Mouse (Mus musculus): ENCODE data around the gene Mrps2. TPM values are rescaled to one million over a fixed set of nuclear protein-coding genes. Genes with fewer than 3 reads are reported as not detected.

Mrps2 gene
- polyA plus RNA-seq, 1 experiment from 2014 or later = 54.1 TPM

DNA sequence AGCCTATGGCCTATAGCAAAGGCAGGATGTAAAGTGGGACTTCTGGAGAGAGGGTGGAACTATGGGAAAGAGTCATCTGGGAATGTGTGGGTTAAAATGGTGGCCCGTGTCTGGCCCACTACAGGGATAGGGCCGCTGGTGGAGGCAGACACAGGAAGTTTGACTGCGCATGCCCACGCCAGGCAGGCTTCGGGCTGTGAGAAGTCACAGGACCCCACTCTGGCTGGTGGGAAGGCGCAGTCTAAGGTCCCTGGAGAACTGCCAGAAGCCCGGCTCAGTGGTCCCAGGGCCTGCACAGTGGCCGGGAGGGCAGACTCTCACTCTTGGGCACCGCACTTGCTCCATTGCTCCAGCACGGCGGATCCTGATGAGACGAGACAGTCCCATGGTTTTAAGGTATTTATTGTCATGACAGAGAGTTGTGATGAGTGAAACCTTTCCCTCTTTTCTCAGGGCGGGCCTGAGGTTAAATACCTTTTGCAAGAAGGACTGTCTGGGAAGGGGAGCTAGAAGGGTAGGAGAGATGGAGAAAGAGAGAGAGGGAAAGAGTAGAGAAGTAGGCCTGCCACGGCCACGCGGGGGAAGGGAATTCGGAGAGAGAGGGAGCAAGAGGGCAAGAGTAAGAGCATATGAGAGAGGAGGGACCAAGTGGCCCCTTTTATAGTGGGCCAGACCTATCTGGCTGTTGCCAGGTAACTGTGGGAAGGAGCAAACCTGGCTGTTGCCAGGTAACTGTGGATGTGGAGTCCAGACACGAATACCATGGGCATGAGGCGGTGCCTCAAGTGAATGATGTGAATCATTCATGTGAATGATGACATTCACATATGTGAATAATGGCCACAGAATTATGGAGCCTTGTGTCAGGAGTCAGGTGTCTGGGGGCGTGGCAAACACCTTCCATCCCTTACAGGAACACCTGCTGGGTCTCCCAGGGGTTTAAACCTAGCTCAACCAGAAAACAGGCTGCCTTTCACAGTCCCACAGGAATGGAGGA, 11.6 kb downstream of the Mrps2 start:
- Histone ChIP-seq H3K4me2 (ENCODE audit: low read length) (no peak overlapping the region), H3K9me3 (replicated peaks; ENCODE audit: low read length) (no peaks in the 10 kb centered on the region), H3K27me3 (ENCODE audit: insufficient read depth, low read length) (no peaks in the 10 kb centered on the region), H3K27ac (no peak overlapping the region), H3K4me1 (replicated peaks; ENCODE audit: insufficient read depth, low read length) (no peaks in the 10 kb centered on the region), H3K4me3 (replicated peaks; ENCODE audit: low read depth, low read length) (no peak overlapping the region), H3K9ac (ENCODE audit: low read depth, low read length) (no peak overlapping the region), H3K36me3 (ENCODE audit: insufficient read depth, low read length) (no peaks in the 10 kb centered on the region)
- 70% methylated on average over 20 of the region's 20 CpGs for WGBS
- ATAC-seq (replicated peaks; ENCODE audit: low FRiP score, low read depth) = no peak
- no peak for TF ChIP-seq CTCF (IDR thresholded peaks at IDR 0.05; ENCODE audit: low read depth)
- no peak for DNase-seq (ENCODE audit: low spot score)

DNA sequence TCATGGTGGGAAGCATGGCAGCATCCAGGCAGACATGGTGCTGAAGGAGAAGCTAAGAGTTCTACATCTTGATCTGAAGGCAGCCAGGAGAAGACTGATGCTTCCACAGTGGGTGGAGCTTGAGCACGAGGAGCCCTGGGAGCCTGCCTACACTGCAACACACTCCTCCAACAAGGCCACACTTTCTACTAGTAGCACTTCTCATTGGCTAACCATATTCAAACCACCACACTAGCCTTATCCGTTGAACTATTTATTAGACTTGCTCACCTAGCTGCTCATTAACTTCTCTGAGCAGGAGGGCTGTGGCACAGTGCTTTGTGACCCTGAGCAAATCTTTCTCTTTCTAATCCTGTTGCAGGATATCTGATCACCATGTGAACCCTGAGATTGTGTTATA, 16.0 kb downstream of the Mrps2 start:
- no peak overlapping the region for H3K4me2 ChIP-seq (ENCODE audit: low read length)
- ATAC-seq (replicated peaks; ENCODE audit: low FRiP score, low read depth) = peak; percentile 59; the same call in 1 of the 2 replicates
- H3K4me3 ChIP-seq (replicated peaks; ENCODE audit: low read depth, low read length) = no peak overlapping the region
- H3K9me3 ChIP-seq (replicated peaks; ENCODE audit: low read length) = no peaks in the 10 kb centered on the region
- no peaks in the 10 kb centered on the region for H3K27me3 ChIP-seq (ENCODE audit: insufficient read depth, low read length)
- no peaks in the 10 kb centered on the region for H3K36me3 ChIP-seq (ENCODE audit: insufficient read depth, low read length)
- H3K27ac ChIP-seq = no peak overlapping the region
- no peak for DNase-seq (ENCODE audit: low spot score)
- H3K9ac ChIP-seq (ENCODE audit: low read depth, low read length) = no peak overlapping the region
- WGBS = 51% methylated on average over 2 of the region's 2 CpGs
- H3K4me1 ChIP-seq (replicated peaks; ENCODE audit: insufficient read depth, low read length) = no peaks in the 10 kb centered on the region
- no peak for TF ChIP-seq CTCF (IDR thresholded peaks at IDR 0.05; ENCODE audit: low read depth)

DNA sequence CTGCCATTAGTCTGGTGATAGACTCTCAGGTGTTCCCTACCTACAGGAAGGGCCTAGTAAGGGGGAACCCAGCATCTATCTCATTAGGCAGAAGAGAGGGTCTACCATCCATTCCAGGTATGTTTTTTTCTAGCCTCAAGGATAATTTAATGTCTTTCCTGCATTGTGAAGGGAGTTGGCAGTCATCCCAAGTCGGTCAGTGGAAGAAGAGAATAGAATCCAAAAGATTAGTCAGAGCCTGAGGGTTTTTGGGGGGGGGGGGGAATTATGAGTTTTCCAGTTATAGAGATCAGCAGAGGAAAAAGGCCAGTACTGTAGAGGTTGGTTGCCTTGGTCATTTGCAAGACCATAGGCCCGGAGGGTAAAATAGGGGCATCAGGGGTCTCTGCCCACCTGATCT, 26.7 kb downstream of the Mrps2 start:
- Histone ChIP-seq H3K27ac (no peak overlapping the region), H3K4me2 (ENCODE audit: low read length) (no peak overlapping the region), H3K4me3 (replicated peaks; ENCODE audit: low read depth, low read length) (no peak overlapping the region), H3K4me1 (replicated peaks; ENCODE audit: insufficient read depth, low read length) (no peaks in the 10 kb centered on the region), H3K27me3 (ENCODE audit: insufficient read depth, low read length) (no peaks in the 10 kb centered on the region), H3K9ac (ENCODE audit: low read depth, low read length) (no peak overlapping the region), H3K36me3 (ENCODE audit: insufficient read depth, low read length) (no peaks in the 10 kb centered on the region), H3K9me3 (replicated peaks; ENCODE audit: low read length) (no peaks in the 10 kb centered on the region)
- ATAC-seq (replicated peaks; ENCODE audit: low FRiP score, low read depth) = no peak
- 65% methylated on average over 2 of the region's 2 CpGs for WGBS
- no peak for DNase-seq (ENCODE audit: low spot score)
- TF ChIP-seq CTCF (IDR thresholded peaks at IDR 0.05; ENCODE audit: low read depth) = no peak

DNA sequence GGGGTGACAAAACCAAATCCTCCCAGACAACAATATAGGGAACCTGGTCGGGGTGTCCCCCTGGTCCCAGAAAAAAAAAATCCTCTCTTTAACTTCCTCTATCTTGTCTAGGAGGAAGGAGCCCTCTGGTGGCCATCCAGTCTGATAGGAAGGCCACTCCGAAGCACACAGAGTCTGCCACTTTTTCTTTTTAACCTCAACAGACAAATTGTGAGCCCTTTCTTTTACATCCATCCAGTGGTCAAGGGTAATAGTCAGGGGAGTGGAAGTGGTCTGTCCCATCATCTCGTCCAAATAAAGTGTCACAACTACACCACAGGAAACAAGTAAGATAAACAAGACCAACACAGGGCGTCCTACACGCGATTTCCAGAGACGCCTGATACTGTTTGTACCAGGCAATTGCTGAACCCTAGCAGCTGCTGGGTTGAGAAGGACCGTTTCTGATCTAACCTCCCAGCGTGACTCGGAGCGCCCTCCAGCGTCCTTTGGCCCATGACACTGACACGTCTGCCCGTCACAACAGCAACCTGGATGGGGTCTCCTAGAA, 27.4 kb downstream of the Mrps2 start:
- no peaks in the 10 kb centered on the region for H3K36me3 ChIP-seq (ENCODE audit: insufficient read depth, low read length)
- DNase-seq (ENCODE audit: low spot score) = peak; percentile 73
- TF ChIP-seq CTCF (IDR thresholded peaks at IDR 0.05; ENCODE audit: low read depth) = peak; percentile 55
- ATAC-seq (replicated peaks; ENCODE audit: low FRiP score, low read depth) = no peak
- no peaks in the 10 kb centered on the region for H3K9me3 ChIP-seq (replicated peaks; ENCODE audit: low read length)
- 49% methylated on average over 14 of the region's 14 CpGs for WGBS
- H3K4me3 ChIP-seq (replicated peaks; ENCODE audit: low read depth, low read length) = no peak overlapping the region; the same call in 1 of the 2 replicates
- H3K4me1 ChIP-seq (replicated peaks; ENCODE audit: insufficient read depth, low read length) = no peaks in the 10 kb centered on the region
- no peak overlapping the region for H3K9ac ChIP-seq (ENCODE audit: low read depth, low read length)
- 0 out of 2 replicates have a peak overlapping the region, but pooled peaks have one; percentile 74 for H3K27ac ChIP-seq
- peak overlapping the region; percentile 32 for H3K4me2 ChIP-seq (ENCODE audit: low read length)
- H3K27me3 ChIP-seq (ENCODE audit: insufficient read depth, low read length) = no peaks in the 10 kb centered on the region

DNA sequence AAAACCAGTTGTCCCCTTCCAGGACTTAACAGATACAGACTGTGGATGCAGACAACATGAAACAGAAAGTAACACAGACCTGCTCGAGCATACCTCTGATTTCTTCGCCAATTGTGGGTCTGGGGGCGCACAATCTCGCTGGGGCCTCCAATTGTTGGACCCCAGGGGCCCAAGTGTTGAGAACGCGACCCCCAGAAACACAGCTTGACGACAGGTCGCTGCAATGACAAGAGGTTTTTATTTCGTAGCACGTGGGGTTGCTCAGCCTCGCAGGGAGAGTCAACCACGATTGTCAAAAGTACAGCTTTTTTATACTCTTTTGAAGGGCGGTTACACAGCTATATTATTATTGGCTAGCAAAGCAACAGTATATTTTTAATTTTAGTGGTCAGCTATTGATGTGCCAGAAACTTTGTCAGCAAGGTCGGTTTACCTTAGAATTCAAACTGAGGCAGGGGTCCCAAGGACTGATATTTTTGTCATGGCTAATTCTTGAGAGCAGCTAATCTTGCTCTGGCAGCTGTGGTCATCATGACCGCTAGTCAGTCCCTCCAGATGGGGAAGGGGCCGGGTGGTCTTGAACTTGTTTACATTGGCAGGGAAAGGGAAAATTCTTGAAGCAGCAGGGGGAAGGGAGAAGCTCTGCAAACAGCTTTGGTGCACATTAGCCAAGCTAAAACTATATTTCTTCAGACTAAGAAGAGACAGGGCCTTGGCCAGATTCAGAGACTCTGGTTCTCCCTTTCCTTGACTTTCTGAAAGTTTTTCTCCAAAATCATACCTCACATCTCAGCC, 28.1 kb downstream of the Mrps2 start:
- Histone ChIP-seq H3K27me3 (ENCODE audit: insufficient read depth, low read length) (no peaks in the 10 kb centered on the region), H3K4me3 (replicated peaks; ENCODE audit: low read depth, low read length) (no peak overlapping the region; the same call in 1 of the 2 replicates), H3K27ac (peak overlapping the region; percentile 74), H3K36me3 (ENCODE audit: insufficient read depth, low read length) (no peaks in the 10 kb centered on the region), H3K9ac (ENCODE audit: low read depth, low read length) (no peak overlapping the region), H3K9me3 (replicated peaks; ENCODE audit: low read length) (no peaks in the 10 kb centered on the region), H3K4me1 (replicated peaks; ENCODE audit: insufficient read depth, low read length) (no peaks in the 10 kb centered on the region), H3K4me2 (ENCODE audit: low read length) (peak overlapping the region; percentile 32)
- ATAC-seq (replicated peaks; ENCODE audit: low FRiP score, low read depth) = 0 out of 2 replicates have a peak, but pooled peaks have one; percentile 29
- DNase-seq (ENCODE audit: low spot score) = peak; percentile 84
- TF ChIP-seq CTCF (IDR thresholded peaks at IDR 0.05; ENCODE audit: low read depth) = no peak; the same call in 1 of the 2 replicates
- 66% methylated on average over 16 of the region's 16 CpGs for WGBS

DNA sequence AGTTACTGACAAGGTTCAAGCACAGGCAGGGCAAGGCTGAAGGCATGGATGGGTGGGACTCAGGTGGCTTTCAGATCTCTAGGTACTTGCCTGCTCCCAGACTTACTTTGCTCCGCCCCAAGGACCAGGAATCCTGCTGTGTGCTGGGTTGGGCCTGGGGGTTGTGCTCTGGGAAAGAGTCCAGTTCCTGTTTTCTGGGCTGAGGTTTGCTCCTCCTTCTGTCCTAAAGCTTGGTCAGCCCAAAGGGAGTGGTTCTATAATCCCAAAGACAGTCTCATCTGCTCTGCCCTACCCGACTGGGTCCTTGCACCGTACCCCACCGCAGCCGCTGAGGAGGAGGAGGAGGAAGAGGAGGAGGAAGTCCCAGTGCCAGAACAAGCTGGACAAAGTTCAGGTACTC, 28.8 kb downstream of the Mrps2 start, which contains the start of gene Gbgt1:
Gbgt1 (plus strand) TSS at position 221 of the 400 bp plus-strand sequence.
- H3K4me3 ChIP-seq (replicated peaks; ENCODE audit: low read depth, low read length) = peak within 1 kb of the TSS; percentile 16; the same call in 1 of the 2 replicates

More for the DNA sequence above, 28.8 kb downstream of the Mrps2 start, which contains the start of gene Gbgt1:
- Histone ChIP-seq H3K9ac (ENCODE audit: low read depth, low read length) (peak within 1 kb of the TSS; percentile 23; the same call in 1 of the 2 replicates), H3K27ac (peak within 1 kb of the TSS; percentile 74), H3K4me1 (replicated peaks; ENCODE audit: insufficient read depth, low read length) (no peaks in the 10 kb centered on the region), H3K9me3 (replicated peaks; ENCODE audit: low read length) (no peaks in the 10 kb centered on the region), H3K36me3 (ENCODE audit: insufficient read depth, low read length) (no peaks in the 10 kb centered on the region), H3K27me3 (ENCODE audit: insufficient read depth, low read length) (no peaks in the 10 kb centered on the region), H3K4me2 (ENCODE audit: low read length) (peak within 1 kb of the TSS; percentile 48)
- TF ChIP-seq CTCF (IDR thresholded peaks at IDR 0.05; ENCODE audit: low read depth) = no peak
- peak; percentile 66 for DNase-seq (ENCODE audit: low spot score)
- ATAC-seq (replicated peaks; ENCODE audit: low FRiP score, low read depth) = no peak
- 56% methylated on average over 5 of the region's 5 CpGs for WGBS
